Mouse (Mus musculus) hindbrain, postnatal 0 days (tissue): ENCODE measurements around the gene 2210011C24Rik. TPM values are rescaled to one million over a fixed set of nuclear protein-coding genes. Genes with fewer than 3 reads are reported as not detected.

Experiments
- ATAC-seq: fragments of 200-750 bp; cut with Nextera tagmentation; 2 replicates; pipeline ENCODE4 v1.8.0; 2017; ENCODE audit warnings: mild to moderate bottlenecking, moderate TSS enrichment, moderate library complexity
- DNase-seq: peaks from one replicate; pipeline ENCODE4 v3.0.0-alpha.2; 2015; ENCODE audit warnings: low spot score
- H3K27ac ChIP-seq: fragments of 300-500 bp; sonication (generic); 2 replicates; pipeline ENCODE4 v1.5.1; 2014; ENCODE audit warnings: mild to moderate bottlenecking
- H3K27me3 ChIP-seq: fragments of 300-500 bp; sonication (generic); 2 replicates; pipeline ENCODE4 v1.6.1; 2014; ENCODE audit warnings: low read length, mixed read lengths; ENCODE audit not compliant: insufficient read depth
- H3K36me3 ChIP-seq: fragments of 300-500 bp; sonication (generic); 2 replicates; pipeline ENCODE4 v1.6.1; 2014; ENCODE audit warnings: low read length, mixed read lengths; ENCODE audit not compliant: insufficient read depth
- H3K4me1 ChIP-seq: fragments of 300-500 bp; sonication (generic); 2 replicates; pipeline ENCODE4 v1.6.1; 2014; ENCODE audit warnings: antibody characterized with exemption, low read length, mixed read lengths; ENCODE audit not compliant: insufficient read depth
- H3K4me2 ChIP-seq: fragments of 300-500 bp; sonication (generic); 2 replicates; pipeline ENCODE4 v1.6.1; 2014; ENCODE audit warnings: low read depth, mild to moderate bottlenecking, low read length, moderate library complexity, mixed read lengths
- H3K4me3 ChIP-seq: fragments of 300-500 bp; sonication (generic); 2 replicates; pipeline ENCODE4 v1.5.1; 2014; ENCODE audit warnings: low read length
- H3K9ac ChIP-seq: fragments of 300-500 bp; sonication (generic); replicated peaks from 2 replicates; pipeline ENCODE4 v1.6.1; 2014; ENCODE audit warnings: mild to moderate bottlenecking, low read length, moderate library complexity, mixed read lengths
- H3K9me3 ChIP-seq: fragments of 300-500 bp; sonication (generic); 2 replicates; pipeline ENCODE4 v1.6.1; 2016; ENCODE audit warnings: low read length, mixed read lengths
- CTCF ChIP-seq: IDR thresholded peaks from 2 replicates; pipeline ENCODE4 v1.5.1; 2016; ENCODE audit warnings: antibody characterized with exemption, control low read depth, low read depth
- WGBS: fragments of 180-500 bp; shearing (Covaris S2); extraction: QIAGEN DNeasy Blood & Tissue Kit; methylation state at CpG from one replicate; pipeline ENCODE4 v1.1.7; 2014; 5-methylcytosine and 5-hydroxymethylcytosine counted together
- polyA plus RNA-seq: library from polyadenylated mRNA; unstranded; fragments of >200 nt; fragmentation: Nextera tagmentation; extraction: Ambion mirVana; gene quantifications from 2 replicates; pipeline ENCODE4 v1.2.1, GENCODE M21; 2015
- total RNA-seq: library from RNA; depleted of rRNA; stranded (reverse); fragments of >200 nt; gene quantifications from 2 replicates; pipeline ENCODE4 v1.2.3, GENCODE M21; 2014

2210011C24Rik gene
- total and polyA plus RNA-seq, 2 experiments from 2014 or later: 1.9 to 4.2 TPM

DNA sequence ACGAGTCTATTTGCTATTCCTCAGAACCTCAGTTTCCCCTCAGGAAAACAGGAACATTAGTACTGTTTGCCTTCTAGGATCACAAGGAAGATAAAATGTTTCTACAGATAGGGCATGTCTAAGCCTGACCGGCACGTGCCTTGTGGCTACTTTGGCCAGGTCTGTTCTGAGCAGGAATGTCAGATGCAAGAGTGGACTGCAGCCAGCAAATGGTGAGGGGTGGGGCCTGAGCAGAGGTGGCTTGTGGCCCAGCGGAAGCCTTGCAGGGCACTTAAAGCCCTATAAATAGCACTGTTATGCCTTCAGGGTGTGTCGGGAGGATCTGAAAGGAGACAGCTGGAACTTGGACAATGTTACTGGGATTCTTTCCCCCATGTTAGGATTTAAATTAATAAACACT is 11.1 kb upstream of the 2210011C24Rik start:
- no peaks in the 10 kb centered on the region for H3K9me3 ChIP-seq
- ATAC-seq (no peak), DNase-seq (no peak)
- H3K9ac ChIP-seq: no peak overlapping the region
- WGBS: 59% methylated on average over 5 of the region's 5 CpGs
- TF ChIP-seq CTCF: no peak
- peaks cover 7% of the 10 kb centered on the region; the same call in 1 of the 2 replicates for H3K4me1 ChIP-seq
- H3K4me2 ChIP-seq: no peak overlapping the region
- no peak overlapping the region for H3K27ac ChIP-seq
- H3K27me3 ChIP-seq: no peaks in the 10 kb centered on the region
- no peak overlapping the region for H3K4me3 ChIP-seq
- no peaks in the 10 kb centered on the region for H3K36me3 ChIP-seq

DNA sequence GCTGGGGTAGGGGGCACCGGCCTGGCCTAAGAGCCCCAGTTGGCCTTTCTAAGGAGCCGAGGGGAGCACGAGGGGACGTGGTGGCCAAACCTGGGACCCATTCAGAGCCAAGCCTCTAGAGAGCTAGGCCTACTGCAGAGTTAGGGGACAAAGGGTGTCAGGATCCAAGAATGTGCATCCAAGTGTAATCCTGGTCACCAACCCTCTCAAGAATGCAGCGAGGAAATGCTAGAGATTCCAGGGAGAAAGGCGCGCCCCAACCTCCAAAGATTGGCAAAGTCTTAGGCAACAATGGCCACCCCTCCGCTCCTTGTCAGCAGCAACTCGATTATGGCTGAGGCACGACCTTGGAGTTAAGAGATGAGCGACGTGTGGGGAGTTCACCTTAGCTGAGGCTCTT is 9.6 kb upstream of the 2210011C24Rik start:
- no peak for DNase-seq
- ATAC-seq: no peak

GRCm38 (mm10) chr8:84021096-84021495 is 9.1 kb upstream of the 2210011C24Rik start, which contains the start of gene Palm3:
Gene Palm3, plus strand, starts transcription at chr8:84021471.
- 8% methylated on average over 17 of the region's 18 CpGs for WGBS
- no peak for DNase-seq
- Histone ChIP-seq H3K27me3 (no peaks in the 10 kb centered on the region), H3K36me3 (no peaks in the 10 kb centered on the region), H3K4me3 (no peak within 1 kb of the TSS), H3K9ac (no peak within 1 kb of the TSS), H3K27ac (no peak within 1 kb of the TSS), H3K9me3 (no peaks in the 10 kb centered on the region), H3K4me1 (peaks cover 4% of the 10 kb centered on the region; the same call in 1 of the 2 replicates), H3K4me2 (no peak within 1 kb of the TSS)
- ATAC-seq: no peak
- no peak for TF ChIP-seq CTCF

More for the DNA sequence above, 9.6 kb upstream of the 2210011C24Rik start:
- H3K4me2 ChIP-seq: no peak overlapping the region
- no peak overlapping the region for H3K27ac ChIP-seq
- peaks cover 7% of the 10 kb centered on the region; the same call in 1 of the 2 replicates for H3K4me1 ChIP-seq
- no peak overlapping the region for H3K9ac ChIP-seq
- TF ChIP-seq CTCF: no peak
- H3K9me3 ChIP-seq: no peaks in the 10 kb centered on the region
- H3K27me3 ChIP-seq: no peaks in the 10 kb centered on the region
- no peak overlapping the region for H3K4me3 ChIP-seq
- WGBS: 50% methylated on average over 12 of the region's 12 CpGs
- H3K36me3 ChIP-seq: no peaks in the 10 kb centered on the region

- ATAC-seq (no peak), DNase-seq (no peak)
- no peak for TF ChIP-seq CTCF
- no peak overlapping the region for H3K9ac ChIP-seq
- H3K36me3 ChIP-seq: no peaks in the 10 kb centered on the region
- no peak overlapping the region for H3K4me3 ChIP-seq
- H3K9me3 ChIP-seq: no peaks in the 10 kb centered on the region
- H3K27me3 ChIP-seq: no peaks in the 10 kb centered on the region
- no peak overlapping the region for H3K4me2 ChIP-seq
- H3K27ac ChIP-seq: no peak overlapping the region
- 85% methylated on average over 9 of the region's 9 CpGs for WGBS
- no peaks in the 10 kb centered on the region for H3K4me1 ChIP-seq
Observed at GRCm38 (mm10) chr8:84019738-84020137, 7.8 kb upstream of the 2210011C24Rik start.

DNA sequence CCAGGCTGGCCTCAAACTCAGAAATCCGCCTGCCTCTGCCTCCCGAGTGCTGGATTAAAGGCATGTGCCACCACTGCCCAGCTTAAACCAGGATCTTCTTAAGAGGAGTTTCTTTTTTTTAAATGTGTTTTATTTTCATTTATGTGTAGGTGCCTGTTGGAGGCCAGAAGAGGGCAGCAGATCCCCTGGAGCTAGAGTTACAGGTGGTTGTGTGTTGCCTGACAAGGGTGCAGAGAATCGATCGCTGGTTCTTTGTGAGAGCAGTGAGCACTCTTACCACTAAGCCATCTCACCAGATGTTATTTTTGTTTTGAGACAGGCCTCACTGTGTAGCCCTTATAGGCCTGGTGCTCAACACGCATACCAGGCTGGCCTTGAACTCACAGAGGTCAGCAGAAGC is 3.9 kb upstream of the 2210011C24Rik start:
- 96% methylated on average over 5 of the region's 5 CpGs for WGBS
- no peak for DNase-seq
- Histone ChIP-seq H3K9ac (no peak overlapping the region), H3K4me1 (peaks cover 14% of the 10 kb centered on the region), H3K9me3 (no peaks in the 10 kb centered on the region), H3K27ac (no peak overlapping the region), H3K4me2 (no peak overlapping the region), H3K36me3 (no peaks in the 10 kb centered on the region), H3K4me3 (no peak overlapping the region), H3K27me3 (peaks cover 17% of the 10 kb centered on the region)
- no peak for TF ChIP-seq CTCF
- no peak for ATAC-seq

- 10% methylated on average over 35 of the region's 35 CpGs for WGBS
- no peak overlapping the region for H3K27ac ChIP-seq
- no peak for TF ChIP-seq CTCF
- H3K4me3 ChIP-seq: peak overlapping the region; percentile 55
- H3K4me2 ChIP-seq: peak overlapping the region; percentile 94
- peaks cover 24% of the 10 kb centered on the region for H3K27me3 ChIP-seq
- ATAC-seq (peak; percentile 54; the same call in 1 of the 2 replicates), DNase-seq (no peak)
- no peaks in the 10 kb centered on the region for H3K36me3 ChIP-seq
- H3K9ac ChIP-seq: 0 out of 2 replicates have a peak overlapping the region, but pooled peaks have one; percentile 10
- peaks cover 17% of the 10 kb centered on the region for H3K4me1 ChIP-seq
- H3K9me3 ChIP-seq: no peaks in the 10 kb centered on the region
Observed at GRCm38 (mm10) chr8:84012499-84013165, 661 bp upstream of the 2210011C24Rik start.
